Mouse (Mus musculus) intestine, embryonic 14.5 days (tissue): Measurements from ENCODE around the gene Piezo1. TPM values are rescaled to one million over a fixed set of nuclear protein-coding genes. Genes with fewer than 3 reads are reported as not detected.

Experiments used
- ATAC-seq: fragments of 200-750 bp; cut with Nextera tagmentation; replicated peaks from 2 replicates; pipeline ENCODE4 v1.8.0; 2017; ENCODE audit warnings: low read depth, moderate number of reproducible peaks, moderate TSS enrichment, moderate library complexity; ENCODE audit not compliant: low FRiP score, low TSS enrichment
- DNase-seq: peaks from one replicate; pipeline ENCODE4 v3.0.0-alpha.2; 2018; ENCODE audit warnings: low spot score
- H3K27ac ChIP-seq: fragments of 300-500 bp; sonication (generic); 2 replicates; pipeline ENCODE4 v1.5.1; 2014; ENCODE audit warnings: low read depth, mild to moderate bottlenecking, control low read depth
- H3K27me3 ChIP-seq: fragments of 300-500 bp; sonication (generic); replicated peaks from 2 replicates; pipeline ENCODE4 v1.6.1; 2014; ENCODE audit warnings: low read length, control low read depth; ENCODE audit not compliant: control insufficient read depth, insufficient read depth
- H3K36me3 ChIP-seq: fragments of 300-500 bp; sonication (generic); 2 replicates; pipeline ENCODE4 v1.6.1; 2014; ENCODE audit warnings: low read length, control low read depth; ENCODE audit not compliant: control insufficient read depth, insufficient read depth
- H3K4me1 ChIP-seq: fragments of 300-500 bp; sonication (generic); replicated peaks from 2 replicates; pipeline ENCODE4 v1.6.1; 2014; ENCODE audit warnings: low read length, control low read depth, mixed read lengths; ENCODE audit not compliant: control insufficient read depth, insufficient read depth
- H3K4me2 ChIP-seq: fragments of 300-500 bp; sonication (generic); 2 replicates; pipeline ENCODE4 v1.6.1; 2014; ENCODE audit warnings: low read length
- H3K4me3 ChIP-seq: fragments of 300-500 bp; sonication (generic); 2 replicates; pipeline ENCODE4 v1.5.1; 2014; ENCODE audit warnings: low read depth, low read length, control low read depth, mixed read lengths
- H3K9ac ChIP-seq: fragments of 300-500 bp; sonication (generic); 2 replicates; pipeline ENCODE4 v1.6.1; 2014; ENCODE audit warnings: mild to moderate bottlenecking, low read length
- H3K9me3 ChIP-seq: fragments of 300-500 bp; sonication (generic); 2 replicates; pipeline ENCODE4 v1.6.1; 2016; ENCODE audit warnings: low read length, control low read depth; ENCODE audit not compliant: control insufficient read depth
- WGBS: fragments of 180-500 bp; shearing (Covaris S2); extraction: QIAGEN DNeasy Blood & Tissue Kit; methylation state at CpG from one replicate; pipeline ENCODE4 v1.1.7; 2014; 5-methylcytosine and 5-hydroxymethylcytosine counted together
- polyA plus RNA-seq: library from polyadenylated mRNA; unstranded; fragments of >200 nt; fragmentation: Nextera tagmentation; extraction: Ambion mirVana; gene quantifications from 2 replicates; pipeline ENCODE4 v1.2.1, GENCODE M21; 2014

Gene Piezo1
- polyA plus RNA-seq, 1 experiment from 2014 or later = 17.9 TPM

GRCm38 (mm10) chr8:122464985-122465384 is 86.1 kb downstream of the Piezo1 start:
- no peak for ATAC-seq
- Histone ChIP-seq H3K4me1 (peaks cover 6% of the 10 kb centered on the region), H3K4me2 (no peak overlapping the region), H3K27ac (no peak overlapping the region), H3K4me3 (no peak overlapping the region), H3K36me3 (peaks cover 41% of the 10 kb centered on the region), H3K9me3 (no peaks in the 10 kb centered on the region), H3K27me3 (peaks cover 25% of the 10 kb centered on the region), H3K9ac (no peak overlapping the region)
- WGBS = 75% methylated on average over 7 of the region's 7 CpGs
- DNase-seq = no peak

GRCm38 (mm10) chr8:122463651-122464640 is 87.2 kb downstream of the Piezo1 start:
- Histone ChIP-seq H3K27ac (no peak overlapping the region), H3K27me3 (peaks cover 35% of the 10 kb centered on the region), H3K9ac (no peak overlapping the region), H3K4me2 (no peak overlapping the region), H3K36me3 (peaks cover 33% of the 10 kb centered on the region), H3K4me1 (peaks cover 6% of the 10 kb centered on the region), H3K9me3 (no peaks in the 10 kb centered on the region), H3K4me3 (no peak overlapping the region)
- no peak for DNase-seq
- no peak for ATAC-seq
- 51% methylated on average over 12 of the region's 12 CpGs for WGBS

- Histone ChIP-seq H3K4me2 (no peak overlapping the region), H3K4me3 (no peak overlapping the region), H3K27me3 (peaks cover 47% of the 10 kb centered on the region), H3K36me3 (peaks cover 19% of the 10 kb centered on the region), H3K4me1 (peaks cover 6% of the 10 kb centered on the region), H3K27ac (no peak overlapping the region), H3K9ac (no peak overlapping the region), H3K9me3 (no peaks in the 10 kb centered on the region)
- WGBS = 68% methylated on average over 8 of the region's 8 CpGs
- no peak for DNase-seq
- ATAC-seq = no peak
These were observed 88.6 kb downstream of the Piezo1 start for GRCm38 (mm10) chr8:122462510-122462909.

GRCm38 (mm10) chr8:122461473-122462148 is 89.5 kb downstream of the Piezo1 start:
- Histone ChIP-seq H3K27me3 (peaks cover 54% of the 10 kb centered on the region), H3K9me3 (no peaks in the 10 kb centered on the region), H3K4me1 (peaks cover 6% of the 10 kb centered on the region), H3K4me3 (no peak overlapping the region), H3K36me3 (peaks cover 10% of the 10 kb centered on the region), H3K4me2 (no peak overlapping the region), H3K27ac (no peak overlapping the region), H3K9ac (no peak overlapping the region)
- no peak for ATAC-seq
- 67% methylated on average over 11 of the region's 11 CpGs for WGBS
- no peak for DNase-seq

GRCm38 (mm10) chr8:122460524-122461472 is 90.3 kb downstream of the Piezo1 start, which contains the start of gene Snai3:
Gene Snai3, minus strand, starts transcription at chr8:122460733.
- Histone ChIP-seq H3K9me3 (no peaks in the 10 kb centered on the region), H3K4me2 (peak within 1 kb of the TSS; percentile 57), H3K4me1 (peaks cover 6% of the 10 kb centered on the region), H3K27me3 (peaks cover 55% of the 10 kb centered on the region), H3K9ac (peak within 1 kb of the TSS; percentile 30), H3K27ac (no peak within 1 kb of the TSS), H3K36me3 (0 out of 2 replicates have a peak, but pooled peaks cover 4% of the 10 kb centered on the region), H3K4me3 (peak within 1 kb of the TSS; percentile 30)
- ATAC-seq (peak; percentile 88), DNase-seq (peak; percentile 84)
- WGBS = 2% methylated on average over 56 of the region's 56 CpGs

- Histone ChIP-seq H3K27me3 (peaks cover 55% of the 10 kb centered on the region), H3K9me3 (no peaks in the 10 kb centered on the region), H3K4me1 (peaks cover 6% of the 10 kb centered on the region), H3K27ac (no peak overlapping the region), H3K9ac (peak overlapping the region; percentile 30; the same call in 1 of the 2 replicates), H3K4me3 (peak overlapping the region; percentile 30), H3K36me3 (no peaks in the 10 kb centered on the region), H3K4me2 (peak overlapping the region; percentile 57)
- DNase-seq = no peak
- 20% methylated on average over 7 of the region's 7 CpGs for WGBS
- ATAC-seq = no peak
These were observed 91.1 kb downstream of the Piezo1 start for GRCm38 (mm10) chr8:122459990-122460389.

GRCm38 (mm10) chr8:122459218-122459900 is 91.8 kb downstream of the Piezo1 start:
- Histone ChIP-seq H3K9ac (no peak overlapping the region), H3K4me3 (no peak overlapping the region), H3K9me3 (no peaks in the 10 kb centered on the region), H3K36me3 (no peaks in the 10 kb centered on the region), H3K4me1 (peaks cover 6% of the 10 kb centered on the region), H3K27me3 (peaks cover 55% of the 10 kb centered on the region), H3K27ac (no peak overlapping the region), H3K4me2 (no peak overlapping the region)
- DNase-seq (no peak), ATAC-seq (no peak)
- WGBS = 60% methylated on average over 6 of the region's 6 CpGs
